Mouse (Mus musculus) lung, postnatal 10 days (tissue): ENCODE results near the gene Polr2b.

ENCODE experiments used
- DNase-seq: peaks from one replicate; pipeline ENCODE4 v3.0.0; 2021

Gene Polr2b

DNA sequence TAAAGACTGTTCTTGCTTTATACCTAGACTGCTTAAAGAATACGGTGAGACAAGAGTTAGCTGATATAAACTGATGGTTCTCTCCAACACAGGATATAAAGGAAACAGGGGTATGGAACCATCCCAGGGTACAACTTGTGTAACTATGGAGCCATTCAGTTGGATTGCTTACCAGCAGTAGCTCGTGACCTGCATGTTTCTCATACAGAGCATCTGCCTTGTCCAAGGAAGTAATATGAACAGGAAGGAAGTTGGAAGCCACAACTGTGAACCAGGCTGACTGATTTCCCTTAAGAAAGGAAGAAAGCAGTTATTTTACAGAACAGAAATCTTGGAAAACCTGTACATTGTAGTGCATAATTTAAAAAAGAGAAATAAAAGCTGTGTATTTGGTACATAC lies 10.5 kb upstream of the Polr2b start:
- DNase-seq = no peak

DNA sequence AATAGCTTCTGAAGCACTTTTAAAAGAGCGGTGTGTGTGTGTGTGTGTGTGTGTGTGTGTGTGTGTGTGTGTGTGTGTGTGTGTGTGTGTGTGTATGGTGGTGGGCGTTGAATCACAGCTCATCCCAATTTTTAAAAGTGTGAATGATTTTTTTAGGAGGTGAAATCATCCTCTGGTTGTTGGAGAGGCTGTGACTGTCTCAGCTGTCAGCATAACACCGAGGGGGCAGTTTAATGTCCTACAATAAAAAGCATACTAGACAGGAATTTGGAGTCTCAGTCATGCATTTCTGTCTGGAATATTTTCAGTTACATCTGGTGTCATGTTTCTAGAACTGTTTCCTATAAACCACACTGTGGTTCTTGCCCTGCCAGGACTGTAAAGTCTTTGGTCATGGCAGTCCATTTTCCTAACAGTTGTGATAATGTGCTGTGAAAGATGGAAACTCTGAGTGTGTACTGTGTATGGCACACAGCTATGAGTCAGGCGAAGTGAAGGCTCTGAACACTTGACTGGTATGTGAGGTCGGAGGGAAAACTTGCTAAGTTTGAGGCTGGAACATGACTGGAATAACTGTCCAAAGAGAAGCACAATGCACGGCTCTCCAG lies 8.5 kb upstream of the Polr2b start:
- DNase-seq = peak; percentile 34

DNA sequence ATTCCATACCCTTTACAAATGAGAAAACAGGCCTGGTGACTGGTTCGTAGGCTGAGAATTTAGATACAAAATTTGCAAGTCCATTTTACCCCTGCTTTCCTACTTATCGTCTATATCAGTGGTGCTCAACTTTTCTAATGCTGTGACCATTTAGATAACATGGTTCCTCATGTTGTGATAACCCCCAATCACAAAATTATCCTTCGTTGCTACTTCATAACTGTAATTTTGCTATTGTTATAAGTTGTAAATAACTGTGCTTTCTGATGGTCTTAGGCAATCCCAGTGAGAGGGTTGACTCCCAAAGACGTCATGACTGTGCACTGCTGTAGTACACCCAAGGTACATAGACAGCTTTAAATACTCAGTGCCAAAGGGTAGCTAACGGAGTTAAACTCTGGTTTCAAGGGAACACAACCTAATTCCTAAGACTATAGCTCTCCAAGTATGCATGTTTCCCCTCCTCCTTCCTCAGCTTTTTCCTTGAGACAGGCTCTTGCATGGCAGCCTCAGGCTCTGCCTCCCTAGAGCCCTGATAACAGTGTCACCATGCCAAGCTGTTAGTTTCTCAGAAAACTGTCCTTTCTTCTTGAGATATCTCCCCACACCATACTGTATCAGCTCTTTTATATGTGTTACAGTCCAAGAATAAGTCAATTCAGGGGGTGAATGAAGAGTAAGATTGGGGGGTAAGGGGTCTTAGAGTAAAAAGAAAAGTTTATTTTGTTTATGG lies 2.0 kb upstream of the Polr2b start:
- DNase-seq = no peak

DNA sequence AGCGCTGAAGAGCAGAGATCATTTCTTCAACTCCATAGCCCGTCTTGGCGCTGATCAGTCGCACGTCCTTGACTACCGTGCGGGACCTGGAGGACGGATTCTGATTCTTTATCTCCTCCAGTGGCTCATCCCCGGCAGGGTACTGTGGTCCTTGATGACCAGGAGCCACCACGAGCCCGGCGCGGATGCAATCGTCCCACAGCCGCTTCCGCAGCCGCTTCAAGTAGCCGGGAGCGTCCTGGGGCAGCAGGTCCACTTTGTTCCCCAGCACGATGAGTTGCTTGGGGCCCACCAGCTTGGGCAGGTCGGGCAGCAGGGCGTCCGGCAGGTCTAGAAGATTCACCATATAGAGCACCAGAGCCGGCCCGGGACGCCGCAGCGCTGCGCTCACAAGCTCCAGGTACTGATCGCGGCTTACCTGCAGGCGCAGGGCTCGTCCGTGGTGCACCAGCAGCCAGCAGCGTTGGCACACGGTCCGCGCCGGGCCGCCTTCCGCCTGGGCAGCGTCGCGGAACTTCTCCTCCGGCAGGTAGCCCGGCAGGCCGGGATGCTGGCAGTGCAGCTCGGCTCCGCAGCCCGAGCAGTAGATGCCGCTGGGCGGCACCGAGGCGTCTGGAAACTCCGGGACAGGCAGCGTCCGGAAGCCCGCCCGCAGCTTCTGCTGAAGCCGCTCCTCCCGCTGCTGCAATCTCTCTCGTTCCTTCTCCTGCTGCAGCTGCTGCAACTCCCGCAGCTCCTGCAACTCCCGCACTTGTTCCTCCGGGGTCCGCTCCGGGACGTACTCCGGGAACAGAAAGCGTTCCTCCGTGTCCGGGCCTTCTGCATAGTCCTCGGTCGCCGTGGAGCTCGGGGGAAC lies 668 bp upstream of the Polr2b start:
- peak; percentile 10 for DNase-seq

DNA sequence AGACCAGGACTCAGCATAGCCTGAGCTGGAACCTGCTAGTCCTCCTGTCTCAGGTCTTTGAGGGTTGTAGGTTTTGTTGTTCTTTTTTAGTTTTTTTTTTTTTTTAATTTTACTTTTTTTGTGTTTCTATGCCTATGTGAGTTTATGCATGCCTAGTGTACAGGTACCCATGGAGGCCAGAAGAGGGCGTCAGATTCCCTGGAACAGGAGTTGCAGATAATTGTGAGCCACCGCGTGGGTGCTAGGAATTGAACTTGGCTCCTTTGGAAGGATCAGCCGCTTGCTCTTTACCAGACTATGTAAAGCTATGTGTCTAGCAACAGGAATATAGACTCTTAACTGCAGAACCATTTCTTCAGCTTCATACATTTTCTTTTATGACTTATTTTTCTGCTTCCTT lies 4.3 kb downstream of the Polr2b start:
- DNase-seq = no peak

DNA sequence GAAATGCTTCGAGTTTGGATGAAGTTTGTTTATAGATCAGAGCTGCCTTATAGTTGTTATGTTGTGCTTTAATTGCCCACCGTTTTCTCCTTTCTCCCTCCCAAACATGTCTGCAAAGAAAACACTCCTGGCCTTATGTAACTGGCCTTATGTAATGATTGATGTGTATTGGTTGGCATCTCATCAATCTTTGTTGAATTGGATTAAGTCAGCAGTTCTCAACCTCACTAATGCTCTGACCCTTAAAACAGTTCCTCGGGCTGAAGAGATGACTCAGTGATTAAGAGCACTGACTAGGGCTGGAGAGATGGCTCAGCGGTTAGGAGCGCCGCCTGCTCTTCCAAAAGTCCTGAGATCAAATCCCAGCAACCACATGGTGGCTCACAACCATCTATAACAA lies 5.0 kb downstream of the Polr2b start:
- DNase-seq = no peak

DNA sequence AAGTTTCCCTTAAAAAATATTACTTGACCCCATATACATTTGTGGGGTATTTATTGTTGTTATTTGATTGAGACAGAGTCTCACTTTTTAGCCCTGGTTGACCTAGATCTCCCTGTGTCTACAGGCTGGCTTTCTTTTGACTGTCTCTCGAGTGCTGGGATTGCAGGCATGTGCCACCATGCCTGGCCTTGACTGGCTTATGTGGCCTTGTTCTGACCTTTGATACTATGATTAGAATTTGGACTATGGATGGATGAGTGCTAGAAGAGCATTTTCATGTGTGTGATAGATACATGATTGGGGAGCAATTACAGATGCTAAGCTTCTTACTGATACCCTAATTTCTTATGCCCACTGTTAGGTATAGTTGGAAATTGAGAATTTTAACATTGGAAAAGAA lies 15.0 kb downstream of the Polr2b start:
- no peak for DNase-seq

DNA sequence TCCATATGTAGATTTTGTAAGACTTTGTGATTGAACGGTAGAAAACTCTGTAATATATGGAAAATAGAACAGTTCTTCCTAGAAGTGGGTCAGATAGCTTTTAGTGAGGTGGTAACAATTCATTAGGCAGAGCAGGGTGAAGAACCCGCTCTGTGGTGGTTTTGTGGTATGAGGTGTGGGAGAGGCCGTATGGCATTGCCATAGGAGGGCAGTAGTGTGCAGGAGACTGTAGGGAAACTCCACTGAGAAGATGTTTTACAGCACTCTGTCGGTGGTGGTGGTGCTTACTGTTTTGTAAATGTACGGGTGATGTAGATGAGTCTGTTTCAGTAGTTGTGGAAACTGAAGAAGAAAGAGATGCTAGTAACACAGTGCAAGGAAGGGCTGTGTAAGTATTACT lies 20.2 kb downstream of the Polr2b start:
- no peak for DNase-seq

DNA sequence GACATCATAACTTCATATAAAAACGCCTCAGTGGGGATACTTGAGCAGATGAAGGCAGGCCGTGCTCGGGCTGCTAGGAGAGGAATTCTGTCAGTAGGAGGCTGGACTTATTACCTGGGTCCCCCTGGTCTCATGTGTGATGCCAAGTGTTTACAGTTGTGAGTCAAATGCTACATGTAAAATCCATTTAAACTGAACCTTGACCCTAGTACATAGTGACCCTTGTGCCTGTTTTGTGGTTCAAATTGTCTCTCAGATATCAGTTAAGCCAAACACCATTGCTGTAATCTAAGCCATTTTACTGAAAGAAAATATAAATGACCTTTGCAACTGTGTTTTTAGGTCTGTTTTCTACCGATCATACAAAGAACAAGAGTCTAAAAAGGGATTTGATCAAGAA lies 30.1 kb downstream of the Polr2b start:
- DNase-seq = no peak

DNA sequence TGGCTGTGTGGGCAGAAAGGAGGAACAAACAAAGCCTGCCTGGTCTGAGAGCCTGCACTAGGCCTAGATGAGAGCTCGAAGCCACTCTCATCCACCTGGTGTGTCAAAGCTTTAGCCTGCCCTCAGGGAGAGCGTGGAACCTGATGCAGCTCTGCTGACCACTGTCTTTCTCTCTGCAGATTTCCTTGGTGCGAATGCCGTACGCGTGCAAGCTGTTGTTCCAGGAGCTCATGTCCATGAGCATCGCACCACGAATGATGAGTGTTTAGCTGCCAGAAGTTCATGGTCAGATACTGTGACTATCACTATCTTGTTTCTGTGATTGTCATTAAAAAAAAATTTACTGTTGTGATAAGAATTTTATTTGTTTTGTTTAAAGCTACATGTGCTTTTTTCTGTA lies 39.0 kb downstream of the Polr2b start:
- no peak for DNase-seq

DNA sequence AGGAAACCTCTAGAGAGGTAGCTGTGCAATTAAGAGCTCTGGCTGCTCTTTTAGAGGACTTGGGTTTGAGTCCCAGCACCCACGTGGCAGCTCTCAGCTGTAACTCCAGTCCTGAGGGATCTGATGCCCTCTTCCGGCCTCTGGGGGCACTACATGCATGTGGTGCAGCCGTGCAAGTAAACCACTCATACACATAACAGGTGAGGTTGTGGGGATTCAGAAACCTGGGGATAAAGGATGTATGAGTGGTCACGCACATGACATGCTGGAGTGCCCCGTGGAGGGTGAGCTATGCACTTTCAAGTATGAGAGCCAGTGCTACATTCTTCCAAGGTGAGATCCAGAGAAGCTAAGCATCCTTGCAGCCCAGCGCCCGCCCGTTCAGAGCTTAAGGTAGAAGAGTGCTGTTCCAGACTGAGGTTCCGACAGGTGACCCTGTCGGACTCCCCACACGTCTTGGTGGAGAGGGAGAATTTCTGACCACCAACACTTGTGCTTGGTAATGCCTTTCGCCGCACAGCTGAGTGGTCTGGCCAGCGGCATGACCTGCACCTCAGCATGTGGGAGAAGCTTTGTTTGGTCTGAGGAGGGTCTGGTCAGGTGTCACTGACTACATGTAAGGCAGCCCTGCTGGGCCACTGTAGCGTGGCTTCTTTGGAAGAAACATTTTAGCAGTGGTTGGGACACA lies 40.2 kb downstream of the Polr2b start:
- DNase-seq = no peak

DNA sequence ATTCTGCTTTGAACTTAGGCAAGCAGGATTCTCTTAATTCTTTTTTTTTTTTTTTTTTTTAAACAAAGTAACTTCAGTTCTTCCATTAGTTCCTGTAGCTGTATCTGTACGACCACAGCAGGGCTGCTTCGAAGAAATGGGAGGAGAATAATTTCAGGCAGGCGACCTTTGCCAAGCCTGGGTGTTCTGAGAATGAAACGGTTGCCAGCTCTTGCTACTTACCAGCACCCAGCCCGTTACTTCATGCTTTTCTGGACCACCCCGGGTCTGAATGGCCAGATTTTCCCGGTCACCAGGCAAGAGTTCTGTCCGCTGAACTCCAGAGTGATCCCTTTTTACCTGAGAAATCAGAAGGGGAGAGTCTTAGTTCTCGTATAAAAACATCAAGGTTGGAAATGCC lies 41.7 kb downstream of the Polr2b start:
- no peak for DNase-seq

DNA sequence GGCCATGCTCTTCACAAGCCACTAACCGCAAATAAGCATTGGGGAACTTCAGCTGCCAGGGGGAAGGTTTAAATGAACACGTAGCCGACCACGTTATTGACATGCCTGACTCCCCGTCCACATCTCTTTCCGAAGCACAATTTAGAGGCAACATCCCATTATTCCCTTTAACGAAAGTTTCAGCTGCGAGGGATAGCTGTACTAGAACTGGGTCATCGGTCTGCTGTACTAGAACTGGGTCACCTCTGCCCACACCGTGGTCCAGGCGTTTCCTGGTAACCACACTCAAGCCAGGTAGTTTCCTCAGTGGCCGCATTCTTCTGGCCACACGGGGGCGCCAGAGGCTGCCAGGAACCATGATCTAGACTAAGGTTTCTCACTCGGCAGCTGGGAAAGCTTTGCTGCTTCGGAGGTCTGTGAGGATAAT lies 44.4 kb downstream of the Polr2b start:
- peak; percentile 89 for DNase-seq

DNA sequence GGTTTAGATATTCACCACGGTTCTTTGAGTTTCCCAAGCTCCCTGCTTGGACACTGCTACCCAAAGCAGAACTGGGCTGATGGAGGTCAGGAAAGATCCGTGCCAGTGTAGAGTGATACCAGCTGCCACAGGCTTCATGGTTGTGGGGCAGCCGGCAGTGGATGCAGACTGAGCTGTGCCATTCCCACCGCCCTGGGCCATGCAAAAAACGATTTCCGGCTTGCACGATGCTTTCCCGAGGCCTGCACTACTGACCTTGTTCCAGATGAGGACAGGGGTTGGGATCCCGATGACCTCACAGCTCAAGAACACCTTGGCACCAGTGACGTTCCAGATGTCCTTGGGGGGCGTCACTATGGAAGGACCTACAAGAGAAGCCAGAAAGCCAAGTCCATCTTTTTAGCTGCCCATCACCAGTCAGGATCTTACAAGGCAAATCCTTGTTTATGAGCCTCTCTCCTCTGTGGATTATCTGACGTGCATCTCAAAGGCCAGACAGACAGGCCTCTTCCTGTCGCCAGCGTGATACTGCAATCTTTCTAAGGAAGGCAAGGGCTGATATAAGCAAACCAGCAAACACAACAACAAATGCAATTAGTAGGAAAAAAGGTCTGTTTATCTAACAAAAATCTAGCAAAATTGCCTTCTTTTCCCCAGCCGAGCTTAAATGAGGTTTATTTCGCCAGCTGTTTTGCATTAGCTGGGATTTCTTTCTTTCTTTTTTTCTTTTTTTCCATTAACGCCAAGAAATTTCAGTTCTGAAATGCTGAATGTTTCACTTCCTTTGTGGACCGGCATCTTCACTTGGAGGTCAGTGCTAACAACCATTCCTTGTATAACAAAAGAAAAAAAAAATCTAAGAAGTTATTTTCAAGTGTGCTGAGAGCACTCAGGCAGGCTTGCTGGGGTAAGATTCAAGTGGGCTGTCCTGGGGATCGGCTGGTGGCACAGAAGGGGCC lies 45.6 kb downstream of the Polr2b start:
- DNase-seq = peak; percentile 34

DNA sequence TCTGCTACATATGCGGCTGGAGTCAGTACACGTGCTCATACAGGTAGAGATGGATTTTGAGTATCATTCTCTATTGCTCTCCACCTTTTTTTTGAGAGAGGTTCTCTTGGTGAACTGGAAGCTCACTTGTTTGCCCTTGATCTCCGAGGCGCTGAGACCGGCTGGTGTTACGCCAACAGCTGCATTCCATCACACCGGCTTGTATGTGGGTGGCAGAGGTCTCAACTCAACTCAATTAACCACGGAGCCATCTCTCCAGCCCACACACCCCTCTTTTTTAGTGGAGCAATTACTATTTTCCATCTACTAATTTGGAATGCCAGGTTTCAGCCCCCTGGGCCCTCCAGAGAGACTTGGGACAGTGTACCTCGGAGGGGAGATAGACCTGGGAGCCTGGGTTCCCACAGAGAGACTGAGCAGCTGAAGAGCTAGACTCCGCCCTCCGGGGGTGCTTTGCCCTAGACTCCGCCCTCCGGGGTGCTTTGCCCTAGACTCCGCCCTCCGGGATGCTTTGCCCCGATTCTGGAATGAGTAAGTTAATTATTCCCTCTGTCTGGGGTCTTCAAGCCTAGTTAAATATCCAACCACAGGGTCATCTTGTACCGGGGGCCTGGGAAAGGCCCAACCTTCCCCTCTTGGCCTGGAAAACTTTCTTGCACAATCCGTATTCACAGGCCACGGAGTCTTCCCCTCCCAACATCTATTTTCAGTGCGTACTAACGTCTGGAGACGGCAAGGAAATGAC lies 47.6 kb downstream of the Polr2b start:
- peak; percentile 88 for DNase-seq

DNA sequence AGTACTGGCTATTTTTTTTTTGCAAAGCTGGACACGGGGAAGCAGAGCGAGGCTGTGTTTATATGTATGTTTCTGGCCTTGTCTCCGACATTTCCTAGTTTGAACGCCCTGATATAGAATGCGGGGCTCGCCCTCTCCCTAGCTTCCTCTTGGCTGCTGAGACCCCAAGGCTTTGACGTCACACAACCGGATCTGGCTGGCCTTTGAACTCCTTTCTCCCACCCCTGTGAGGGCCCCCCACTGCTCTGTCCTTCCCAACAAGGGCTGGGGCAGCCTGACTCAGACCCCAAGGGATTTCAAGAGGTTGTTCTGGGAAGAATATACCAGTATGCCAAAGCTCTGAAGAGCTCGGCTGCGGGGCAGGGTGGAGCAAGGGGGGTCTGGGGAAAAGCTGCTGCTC lies 48.4 kb downstream of the Polr2b start:
- DNase-seq = peak; percentile 79

DNA sequence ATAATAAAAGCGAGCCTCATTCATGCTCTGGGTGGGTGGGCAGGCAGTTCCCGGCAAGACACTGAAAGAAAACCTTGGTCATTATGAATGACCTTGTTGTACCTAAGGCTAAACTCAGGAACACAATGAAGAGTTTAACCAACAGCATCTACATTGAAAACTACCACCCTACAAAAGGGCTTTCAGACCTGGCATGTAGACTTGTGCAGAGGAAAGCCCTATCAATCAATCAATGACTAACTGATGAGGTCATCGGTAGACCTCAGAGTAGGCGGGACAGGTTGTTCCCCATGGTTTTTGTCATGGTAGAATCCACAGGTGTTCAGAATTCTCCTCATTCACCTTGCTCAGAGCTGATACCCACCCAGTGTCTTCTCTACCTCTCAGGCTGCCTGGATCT lies 50.0 kb downstream of the Polr2b start:
- no peak for DNase-seq

DNA sequence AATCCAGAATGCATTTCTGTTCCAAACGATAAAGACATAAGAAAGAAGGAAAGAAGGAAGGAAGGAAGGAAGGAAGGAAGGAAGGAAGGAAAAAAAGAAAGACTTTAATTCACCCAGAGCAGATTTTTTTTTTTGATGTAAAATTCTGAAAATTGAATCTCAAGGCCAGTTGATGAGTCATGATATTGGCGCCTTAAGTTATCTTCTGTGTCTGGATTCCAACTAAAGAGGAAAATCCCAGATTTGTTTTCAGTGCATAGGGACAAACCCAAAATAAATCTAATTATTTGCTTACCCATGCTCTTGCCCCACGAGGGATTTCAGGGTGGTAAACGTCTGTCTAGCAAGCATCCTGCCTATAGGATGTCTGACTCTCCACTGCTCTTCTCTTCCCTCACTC lies 51.1 kb downstream of the Polr2b start:
- DNase-seq = no peak

DNA sequence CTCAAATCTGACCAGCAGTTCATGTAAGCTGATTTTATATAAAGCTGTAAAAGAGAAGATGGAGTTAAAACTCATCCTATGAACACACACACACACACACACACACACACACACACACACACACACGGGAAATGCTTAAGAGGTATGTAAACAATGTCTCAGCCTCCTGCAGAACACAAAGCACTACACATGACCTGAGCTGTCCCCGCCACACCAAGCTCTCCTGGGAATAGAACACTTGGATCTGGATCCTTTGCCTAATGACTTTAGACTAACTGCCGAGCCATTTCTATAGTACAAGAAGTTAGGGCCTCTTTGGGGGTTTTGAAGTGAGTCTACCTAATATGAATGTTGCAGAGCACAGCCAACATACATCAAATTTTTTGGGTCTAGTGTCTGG lies 52.2 kb downstream of the Polr2b start:
- no peak for DNase-seq

DNA sequence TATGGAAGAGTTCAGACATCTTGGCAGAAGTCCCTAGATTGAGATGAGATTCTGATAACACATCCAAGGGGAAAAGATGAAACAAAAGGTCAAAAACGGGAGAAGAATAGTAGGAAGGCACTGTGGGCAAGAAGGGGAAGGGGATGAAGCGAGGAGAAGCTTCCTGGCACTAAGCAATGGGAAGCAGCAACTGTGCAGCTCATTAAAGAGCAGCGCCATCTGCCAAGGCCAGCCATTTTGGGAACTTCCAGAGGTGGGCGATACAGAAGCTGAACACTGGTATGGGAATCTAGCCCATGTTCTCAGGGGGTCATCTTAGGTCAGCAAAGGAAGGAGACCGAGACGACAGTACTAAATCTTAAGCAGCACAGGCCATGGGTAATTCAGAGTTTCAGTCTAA lies 53.7 kb downstream of the Polr2b start:
- DNase-seq = no peak

DNA sequence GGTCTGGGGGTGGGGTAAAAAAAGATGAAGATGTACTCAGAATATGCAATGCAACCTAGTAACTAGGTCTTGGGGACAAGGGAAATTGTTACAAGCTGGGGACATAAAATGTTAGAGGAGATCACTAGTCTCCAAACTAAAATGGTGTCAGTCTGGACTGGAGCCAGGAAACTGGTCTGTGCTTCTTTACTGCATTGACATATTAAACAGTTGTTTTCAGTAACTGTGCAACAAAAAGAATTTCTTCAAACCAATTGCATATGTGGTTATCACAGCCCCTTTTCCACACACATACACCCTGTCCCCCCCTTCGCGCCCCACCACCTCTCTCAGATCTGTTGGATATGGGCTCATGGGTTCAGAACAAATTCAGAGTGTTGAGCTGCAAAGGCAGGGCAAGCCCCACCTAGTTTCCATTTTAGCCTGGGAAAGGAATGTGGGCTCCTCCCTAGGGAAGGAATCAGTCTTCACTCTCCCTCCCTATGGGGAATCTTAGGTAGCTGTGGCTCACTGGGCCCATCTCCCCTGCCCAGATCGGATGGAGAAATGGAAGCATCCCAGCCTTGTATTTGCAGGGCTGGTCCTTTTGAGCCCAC lies 54.6 kb downstream of the Polr2b start:
- no peak for DNase-seq
